ENCODE assay signal across 8 mouse cellular contexts in genomic region chr3:37729142-37729541, GRCm38 (mm10). TPM values are rescaled to one million over a fixed set of nuclear protein-coding genes. Genes with fewer than 3 reads are reported as not detected.
DNase-seq lines count a peak whose midpoint lies in the region; ATAC-seq lines count a peak whose summit lies in the region.

No protein-coding gene starts in this region.

- WGBS in heart, embryonic 15.5 days, result 20% methylated on average over 4 of the region's 4 CpGs
- 9% methylated on average over 4 of the region's 4 CpGs for WGBS in kidney, embryonic 16.5 days

- intact Hi-C loops in left cerebral cortex, postnatal 36 days (cut with DNase I), result no loop called here

- no peaks in the 10 kb centered on the region for H3K36me3 ChIP-seq in heart, embryonic 15.5 days
- no peaks in the 10 kb centered on the region for H3K36me3 ChIP-seq in kidney, embryonic 16.5 days (ENCODE audit: insufficient read depth, low read length)

- no peaks in the 10 kb centered on the region for H3K9me3 ChIP-seq in heart, embryonic 15.5 days (replicated peaks)
- H3K9me3 ChIP-seq in kidney, embryonic 16.5 days (ENCODE audit: low read length), result no peaks in the 10 kb centered on the region

- ATAC-seq in heart, embryonic 15.5 days (replicated peaks; ENCODE audit: insufficient number of reproducible peaks, insufficient read depth, low FRiP score, low read depth), result peak; percentile 70
- ATAC-seq in kidney, embryonic 16.5 days (ENCODE audit: low FRiP score, low TSS enrichment), result peak; percentile 72

- peak overlapping the region; percentile 24 for H3K27ac ChIP-seq in heart, embryonic 15.5 days
- H3K27ac ChIP-seq in kidney, embryonic 16.5 days (ENCODE audit: low read length), result peak overlapping the region; percentile 50

- no peak overlapping the region for H3K4me3 ChIP-seq in heart, embryonic 15.5 days
- H3K4me3 ChIP-seq in kidney, embryonic 16.5 days (ENCODE audit: low read length), result no peak overlapping the region

- DNase-seq in left cerebral cortex, postnatal 36 days (ENCODE audit: low spot score in 2 of 2), result peak; percentile 12 to 19
- no peak for DNase-seq in left cerebral cortex, adult 18-20 months (ENCODE audit: low spot score in 2 of 2)
- DNase-seq in adrenal gland, postnatal 10 days, result peak; percentile 76
- peak; percentile 70 for DNase-seq in lung, postnatal 14 days
- no peak for DNase-seq in thymus, postnatal 4 days
- no peak for DNase-seq in embryo, embryonic 10.5 days (ENCODE audit: low spot score)

- H3K4me2 ChIP-seq in heart, embryonic 15.5 days, result no peak overlapping the region
- H3K4me2 ChIP-seq in kidney, embryonic 16.5 days (replicated peaks; ENCODE audit: low read depth, low read length), result no peak overlapping the region

- peaks cover 25% of the 10 kb centered on the region for H3K4me1 ChIP-seq in heart, embryonic 15.5 days (replicated peaks)
- H3K4me1 ChIP-seq in kidney, embryonic 16.5 days (ENCODE audit: insufficient read depth, low read length), result peaks cover 53% of the 10 kb centered on the region

- no peak overlapping the region for H3K9ac ChIP-seq in heart, embryonic 15.5 days
- H3K9ac ChIP-seq in kidney, embryonic 16.5 days (replicated peaks; ENCODE audit: low read length), result no peak overlapping the region

- H3K27me3 ChIP-seq in heart, embryonic 15.5 days, result no peaks in the 10 kb centered on the region; the same call in 1 of the 2 replicates
- H3K27me3 ChIP-seq in kidney, embryonic 16.5 days (ENCODE audit: insufficient read depth, low read length), result no peaks in the 10 kb centered on the region

RNA-seq across cellular contexts. Expression of gene Gm5148, which starts 4.9 kb away (rescaled TPM):
- total RNA-seq in left cerebral cortex, postnatal 36 days (2021), result 1 to 10 TPM; 3.7 to 3.9 TPM
- total RNA-seq in left cerebral cortex, adult 18-20 months (2021), result 1 to 10 TPM; 3.2 to 3.9 TPM
- total RNA-seq in adrenal gland, postnatal 10 days (2021), result 1 to 10 TPM in 1 of 2 experiments, under 1 TPM in 1; 0.39 to 1.1 TPM
- polyA plus RNA-seq in heart, embryonic 15.5 days (2015; fragmentation: Nextera tagmentation; extraction: Ambion mirVana), result 3.0 and 3.2 TPM in 2 replicates
- 7.5 and 9.6 TPM in 2 replicates for polyA plus RNA-seq in kidney, embryonic 16.5 days (2015; fragmentation: Nextera tagmentation; extraction: Ambion mirVana)

Comparison
In these comparisons a context has a peak if more than half of its experiments do, and no peak if none do; other contexts are left out.
1. DNase-seq: peak in left cerebral cortex, postnatal 36 days (2 of 2), adrenal gland, postnatal 10 days (single experiment) and lung, postnatal 14 days (single experiment); none in left cerebral cortex, adult 18-20 months (0 of 2), thymus, postnatal 4 days (single experiment) and embryo, embryonic 10.5 days (single experiment).